Mouse (Mus musculus) fibroblast of lung, adult 2 months (primary cell): ENCODE results near the gene Ano7.
"Not testable (repeated sequence)": the region's sequence is repeated elsewhere in the genome, so short reads cannot be mapped to it uniquely, and the experiment has no call there.

Experiments used
- DNase-seq: peaks from one replicate; pipeline ENCODE4 v3.0.0-alpha.2; 2011; ENCODE audit warnings: low read depth

Ano7 gene

DNA sequence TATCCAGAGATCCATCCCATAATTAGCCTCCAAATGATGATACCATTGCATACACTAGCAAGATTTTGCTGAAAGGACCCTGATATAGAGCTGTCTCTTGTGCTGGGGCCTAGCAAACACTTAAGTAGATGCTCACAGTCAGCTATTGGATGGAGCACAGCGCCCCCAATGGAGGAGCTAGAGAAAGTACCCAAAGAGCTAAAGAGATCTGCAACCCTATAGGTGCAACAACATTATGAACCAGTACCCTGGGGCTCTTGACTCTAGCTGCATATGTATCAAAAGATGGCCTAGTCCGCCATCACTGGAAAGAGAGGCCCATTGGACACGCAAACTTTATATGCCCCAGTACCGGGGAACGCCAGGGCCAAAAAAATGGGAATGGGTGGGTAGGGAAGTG, 76.4 kb downstream of the Ano7 start:
- not testable (repeated sequence) for DNase-seq

DNA sequence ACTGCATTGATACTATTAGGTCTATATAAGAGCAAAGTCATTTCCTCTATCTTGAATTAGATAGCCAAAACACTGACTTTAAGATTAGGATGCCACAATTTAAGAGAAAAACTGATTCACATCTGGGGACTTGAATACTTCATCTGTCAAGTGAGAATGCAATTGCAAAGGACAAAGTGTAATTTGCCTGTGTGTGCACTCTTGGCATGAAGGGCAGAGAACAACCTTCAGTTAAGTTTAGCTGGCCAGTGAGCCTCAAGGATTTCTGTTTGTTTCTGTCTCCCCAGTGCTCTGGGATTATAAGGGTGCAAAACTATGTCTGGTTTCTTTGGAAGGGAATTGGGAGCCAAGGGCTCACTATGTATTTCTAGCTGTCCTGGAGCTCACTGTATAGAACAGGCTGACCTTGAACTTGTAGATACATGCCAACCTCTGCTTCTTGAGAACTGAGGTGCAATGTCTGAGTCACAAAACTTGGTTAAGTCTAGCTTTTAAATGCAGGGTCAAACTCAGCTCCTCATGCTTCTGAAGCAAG, 80.1 kb downstream of the Ano7 start:
- DNase-seq: no peak
